Mouse (Mus musculus) heart, embryonic 16.5 days (tissue): Measurements from ENCODE around the gene Rtbdn. TPM values are rescaled to one million over a fixed set of nuclear protein-coding genes. Genes with fewer than 3 reads are reported as not detected.
A peak's percentile ranks its signal among the peaks of the same experiment; 100 is the strongest.

Source experiments
- ATAC-seq: fragments of 200-750 bp; cut with Nextera tagmentation; replicated peaks from 2 replicates; pipeline ENCODE4 v1.8.0; 2017; ENCODE audit warnings: moderate number of reproducible peaks; ENCODE audit not compliant: insufficient read depth, low FRiP score; ENCODE audit errors: extremely low read depth
- H3K27ac ChIP-seq: fragments of 300-500 bp; sonication (generic); 2 replicates; pipeline ENCODE4 v1.5.1; 2014; ENCODE audit warnings: mild to moderate bottlenecking, low read length, control low read depth, moderate library complexity
- H3K27me3 ChIP-seq: fragments of 300-500 bp; sonication (generic); 2 replicates; pipeline ENCODE4 v1.6.1; 2014; ENCODE audit warnings: low read length, mixed read lengths; ENCODE audit not compliant: control insufficient read depth, insufficient read depth
- H3K36me3 ChIP-seq: fragments of 300-500 bp; sonication (generic); 2 replicates; pipeline ENCODE4 v1.6.1; 2014; ENCODE audit not compliant: control insufficient read depth, insufficient read depth
- H3K4me1 ChIP-seq: fragments of 300-500 bp; sonication (generic); 2 replicates; pipeline ENCODE4 v1.6.1; 2014; ENCODE audit warnings: low read length, mixed read lengths; ENCODE audit not compliant: control insufficient read depth, insufficient read depth
- H3K4me2 ChIP-seq: fragments of 300-500 bp; sonication (generic); 2 replicates; pipeline ENCODE4 v1.6.1; 2014; ENCODE audit warnings: low read depth, mild to moderate bottlenecking, control low read depth, low read length
- H3K4me3 ChIP-seq: fragments of 300-500 bp; sonication (generic); 2 replicates; pipeline ENCODE4 v1.5.1; 2014; ENCODE audit warnings: mild to moderate bottlenecking, control low read depth, low read length
- H3K9ac ChIP-seq: fragments of 300-500 bp; sonication (generic); 2 replicates; pipeline ENCODE4 v1.6.1; 2014; ENCODE audit warnings: low read length, control low read depth
- H3K9me3 ChIP-seq: fragments of 300-500 bp; sonication (generic); replicated peaks from 2 replicates; pipeline ENCODE4 v1.6.1; 2016; ENCODE audit warnings: low read length; ENCODE audit not compliant: control insufficient read depth
- WGBS: fragments of 180-500 bp; shearing (Covaris S2); extraction: QIAGEN DNeasy Blood & Tissue Kit; methylation state at CpG from one replicate; pipeline ENCODE4 v1.1.7; 2014; 5-methylcytosine and 5-hydroxymethylcytosine counted together
- polyA plus RNA-seq: library from polyadenylated mRNA; unstranded; fragments of >200 nt; fragmentation: Nextera tagmentation; extraction: Ambion mirVana; gene quantifications from 2 replicates; pipeline ENCODE4 v1.2.1, GENCODE M21; 2015

The Rtbdn gene
- polyA plus RNA-seq, 1 experiment from 2014 or later: 0.38 TPM

DNA sequence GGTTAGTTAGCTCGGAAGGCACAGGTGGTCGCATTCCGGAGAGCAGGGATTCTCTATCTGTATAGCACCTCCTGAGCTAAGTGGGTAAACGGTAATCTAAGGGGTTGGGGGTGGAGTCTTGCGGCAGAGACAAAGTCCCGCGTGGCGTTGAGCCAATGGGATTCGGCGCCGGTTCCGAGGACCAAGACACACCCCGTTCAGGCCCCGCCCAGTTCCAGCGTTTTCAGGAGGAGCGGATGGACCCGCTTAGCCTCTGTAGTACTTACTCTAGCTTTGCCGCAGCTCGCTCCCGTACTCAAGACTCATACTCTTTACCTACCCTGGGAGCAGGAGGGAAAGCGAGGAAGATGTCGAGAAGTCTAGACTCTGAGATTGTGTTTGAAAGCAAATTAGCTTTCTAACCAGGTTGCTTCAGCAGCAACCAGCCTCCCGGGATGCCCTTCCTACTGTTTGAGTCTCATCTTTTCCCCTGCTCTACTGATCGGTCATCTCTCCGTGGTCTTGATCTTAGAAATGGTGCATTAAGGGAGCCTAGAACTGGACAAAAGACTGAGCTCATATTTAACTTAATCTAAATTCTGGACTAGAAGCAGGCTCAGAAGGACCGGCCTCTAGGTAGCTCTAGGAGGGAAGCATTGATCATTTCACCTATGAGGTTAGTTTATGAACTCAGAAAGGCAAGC lies 2.2 kb upstream of the Rtbdn start:
- peaks cover 53% of the 10 kb centered on the region for H3K27me3 ChIP-seq
- no peak overlapping the region for H3K9ac ChIP-seq
- no peak overlapping the region for H3K27ac ChIP-seq
- ATAC-seq: no peak
- no peak overlapping the region for H3K4me2 ChIP-seq
- H3K36me3 ChIP-seq: no peaks in the 10 kb centered on the region
- WGBS: 4% methylated on average over 26 of the region's 26 CpGs
- H3K4me3 ChIP-seq: no peak overlapping the region
- peaks cover 5% of the 10 kb centered on the region for H3K4me1 ChIP-seq
- H3K9me3 ChIP-seq: no peaks in the 10 kb centered on the region

GRCm38 (mm10) chr8:84945235-84945632 lies 1.6 kb upstream of the Rtbdn start:
- ATAC-seq: no peak
- Histone ChIP-seq H3K9ac (no peak overlapping the region), H3K4me3 (peak overlapping the region; percentile 47; the same call in 1 of the 2 replicates), H3K36me3 (no peaks in the 10 kb centered on the region), H3K4me2 (no peak overlapping the region), H3K27ac (no peak overlapping the region), H3K27me3 (peaks cover 59% of the 10 kb centered on the region), H3K4me1 (peaks cover 5% of the 10 kb centered on the region), H3K9me3 (no peaks in the 10 kb centered on the region)
- 10% methylated on average over 11 of the region's 11 CpGs for WGBS

GRCm38 (mm10) chr8:84945633-84946527 lies 911 bp upstream of the Rtbdn start:
- no peak overlapping the region for H3K9ac ChIP-seq
- no peak for ATAC-seq
- H3K27me3 ChIP-seq: peaks cover 63% of the 10 kb centered on the region
- WGBS: 2% methylated on average over 56 of the region's 67 CpGs
- peaks cover 5% of the 10 kb centered on the region for H3K4me1 ChIP-seq
- no peak overlapping the region for H3K27ac ChIP-seq
- H3K4me2 ChIP-seq: peak overlapping the region; percentile 70
- no peaks in the 10 kb centered on the region for H3K36me3 ChIP-seq
- no peaks in the 10 kb centered on the region for H3K9me3 ChIP-seq
- peak overlapping the region; percentile 47 for H3K4me3 ChIP-seq

DNA sequence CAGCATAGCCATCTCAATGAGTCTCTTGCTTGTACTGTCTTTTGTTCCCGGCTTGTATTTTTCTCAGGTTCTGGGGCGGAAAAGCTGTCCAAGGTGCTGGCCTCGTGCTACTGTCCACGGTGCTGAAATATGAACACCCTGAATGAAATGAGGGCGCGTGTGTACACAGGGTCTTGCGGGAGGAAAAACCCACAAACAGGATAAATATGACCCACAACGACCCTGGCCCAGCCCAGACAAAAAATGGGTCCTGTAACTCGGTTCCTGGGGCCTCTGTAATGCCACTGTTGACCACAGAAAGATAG lies 402 bp downstream of the Rtbdn start:
- 13% methylated on average over 9 of the region's 9 CpGs for WGBS
- H3K27me3 ChIP-seq: peaks cover 64% of the 10 kb centered on the region
- H3K27ac ChIP-seq: no peak overlapping the region
- no peaks in the 10 kb centered on the region for H3K36me3 ChIP-seq
- no peak overlapping the region for H3K9ac ChIP-seq
- H3K4me2 ChIP-seq: no peak overlapping the region
- H3K9me3 ChIP-seq: no peaks in the 10 kb centered on the region
- no peak overlapping the region for H3K4me3 ChIP-seq
- peaks cover 5% of the 10 kb centered on the region for H3K4me1 ChIP-seq
- ATAC-seq: no peak

DNA sequence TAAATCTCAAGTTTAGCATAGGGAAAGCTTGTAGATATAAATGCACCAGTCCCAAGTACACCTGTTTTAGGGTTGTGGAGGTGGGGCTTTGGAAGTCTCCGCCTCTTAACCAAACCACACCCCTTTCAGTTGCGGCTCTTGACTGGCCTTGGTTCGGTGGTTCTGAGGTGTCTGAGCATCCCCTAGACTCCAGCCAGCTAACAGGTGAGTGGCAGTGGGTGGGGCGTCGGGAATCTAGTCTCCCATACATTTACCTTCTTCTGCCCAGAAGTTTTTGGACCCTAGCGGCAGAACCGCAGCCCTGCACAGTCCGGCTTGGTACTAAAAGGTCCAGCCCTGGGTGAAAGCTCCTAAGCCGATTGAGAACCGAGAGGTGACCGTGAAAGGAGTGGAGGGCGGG lies 3.0 kb downstream of the Rtbdn start:
- Histone ChIP-seq H3K4me2 (no peak overlapping the region), H3K27me3 (peaks cover 52% of the 10 kb centered on the region), H3K9ac (no peak overlapping the region), H3K4me3 (no peak overlapping the region), H3K4me1 (peaks cover 5% of the 10 kb centered on the region), H3K9me3 (no peaks in the 10 kb centered on the region), H3K27ac (no peak overlapping the region), H3K36me3 (no peaks in the 10 kb centered on the region)
- 17% methylated on average over 12 of the region's 12 CpGs for WGBS
- ATAC-seq: no peak

GRCm38 (mm10) chr8:84952612-84953255 lies 5.9 kb downstream of the Rtbdn start:
- 0 out of 2 replicates have a peak, but pooled peaks cover under 1% of the 10 kb centered on the region for H3K36me3 ChIP-seq
- H3K4me3 ChIP-seq: peak overlapping the region; percentile 15; the same call in 1 of the 2 replicates
- H3K4me2 ChIP-seq: peak overlapping the region; percentile 39
- H3K27me3 ChIP-seq: peaks cover 29% of the 10 kb centered on the region
- no peak; the same call in 1 of the 2 replicates for ATAC-seq
- no peaks in the 10 kb centered on the region for H3K9me3 ChIP-seq
- no peaks in the 10 kb centered on the region for H3K4me1 ChIP-seq
- 6% methylated on average over 18 of the region's 18 CpGs for WGBS
- no peak overlapping the region for H3K9ac ChIP-seq
- no peak overlapping the region for H3K27ac ChIP-seq

GRCm38 (mm10) chr8:84956768-84957167 lies 10.0 kb downstream of the Rtbdn start:
- H3K27me3 ChIP-seq: peaks cover 7% of the 10 kb centered on the region; the same call in 1 of the 2 replicates
- ATAC-seq: no peak
- H3K36me3 ChIP-seq: 0 out of 2 replicates have a peak, but pooled peaks cover 5% of the 10 kb centered on the region
- WGBS: 48% methylated on average over 2 of the region's 2 CpGs
- no peak overlapping the region for H3K4me2 ChIP-seq
- no peak overlapping the region for H3K27ac ChIP-seq
- no peak overlapping the region for H3K4me3 ChIP-seq
- no peak overlapping the region for H3K9ac ChIP-seq
- no peaks in the 10 kb centered on the region for H3K4me1 ChIP-seq
- no peaks in the 10 kb centered on the region for H3K9me3 ChIP-seq

DNA sequence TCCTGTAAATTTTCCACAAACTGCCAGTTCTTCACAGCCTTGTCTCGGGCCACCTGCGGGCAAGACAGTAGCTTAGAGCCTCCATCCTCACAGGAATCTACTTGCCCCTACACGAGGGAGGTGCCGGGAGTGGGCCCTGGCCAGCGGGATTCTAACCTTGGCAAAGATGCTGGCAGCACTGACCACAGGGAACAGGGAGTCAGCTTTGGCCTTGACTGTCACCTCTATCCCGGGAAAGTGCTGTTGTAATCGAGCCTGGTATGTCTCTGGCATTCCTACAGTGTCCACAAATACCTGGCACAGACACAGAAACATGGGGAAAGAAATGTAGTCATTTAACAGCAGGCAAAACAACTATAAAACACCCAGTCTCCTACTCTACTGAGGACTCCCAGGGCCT lies 13.0 kb downstream of the Rtbdn start:
- ATAC-seq: no peak
- Histone ChIP-seq H3K9ac (no peak overlapping the region), H3K4me2 (no peak overlapping the region), H3K4me1 (peaks cover 1% of the 10 kb centered on the region; the same call in 1 of the 2 replicates), H3K27me3 (no peaks in the 10 kb centered on the region), H3K36me3 (0 out of 2 replicates have a peak, but pooled peaks cover 7% of the 10 kb centered on the region), H3K27ac (peak overlapping the region; percentile 45), H3K9me3 (no peaks in the 10 kb centered on the region), H3K4me3 (no peak overlapping the region)
- WGBS: 67% methylated on average over 7 of the region's 7 CpGs
